Mouse (Mus musculus): ENCODE measurements around the gene Anapc2.
"Not testable (repeated sequence)": the region's sequence is repeated elsewhere in the genome, so short reads cannot be mapped to it uniquely, and the experiment has no call there.

The Anapc2 gene

GRCm38 (mm10) chr2:25241438-25241775, 30.9 kb upstream of the Anapc2 start:
- DNase-seq, result no peak

GRCm38 (mm10) chr2:25242101-25242506, 30.2 kb upstream of the Anapc2 start, which contains the start of the genes Rnf208 and Cysrt1:
Rnf208 (plus strand) TSS chr2:25242255.
Cysrt1 (minus strand) TSS chr2:25242452.
- DNase-seq, result no peak

- DNase-seq, result no peak
Measured at GRCm38 (mm10) chr2:25243342-25243741, 28.9 kb upstream of the Anapc2 start.

GRCm38 (mm10) chr2:25244144-25244543, 28.1 kb upstream of the Anapc2 start:
- DNase-seq, result no peak

- peak; percentile 53 for DNase-seq
Measured at GRCm38 (mm10) chr2:25246183-25247072, 25.9 kb upstream of the Anapc2 start, which contains the start of gene AL732309.1. AL732309.1 (minus strand) TSS chr2:25246863.

- peak; percentile 57 for DNase-seq
Measured at GRCm38 (mm10) chr2:25252331-25252730, 19.9 kb upstream of the Anapc2 start.

- peak; percentile 93 for DNase-seq
Measured at GRCm38 (mm10) chr2:25255284-25255779, 16.9 kb upstream of the Anapc2 start, which contains the start of gene Tmem203. Tmem203 (plus strand) TSS chr2:25255439.

- DNase-seq, result peak; percentile 77
Measured at GRCm38 (mm10) chr2:25256443-25257109, 15.7 kb upstream of the Anapc2 start.

GRCm38 (mm10) chr2:25257250-25257649, 15.0 kb upstream of the Anapc2 start:
- DNase-seq, result not testable (repeated sequence)

- no peak for DNase-seq
Measured at GRCm38 (mm10) chr2:25258887-25259286, 13.4 kb upstream of the Anapc2 start.

GRCm38 (mm10) chr2:25261870-25262269, 10.4 kb upstream of the Anapc2 start:
- no peak for DNase-seq

GRCm38 (mm10) chr2:25262291-25262767, 9.9 kb upstream of the Anapc2 start, which contains the start of gene Tprn:
Tprn (plus strand) TSS chr2:25262618.
- peak; percentile 99 for DNase-seq

- no peak for DNase-seq
Measured at GRCm38 (mm10) chr2:25262795-25263622, 9.3 kb upstream of the Anapc2 start.

GRCm38 (mm10) chr2:25263623-25264285, 8.5 kb upstream of the Anapc2 start:
- DNase-seq, result no peak

GRCm38 (mm10) chr2:25264286-25264660, 8.0 kb upstream of the Anapc2 start:
- DNase-seq, result no peak

GRCm38 (mm10) chr2:25264851-25265250, 7.4 kb upstream of the Anapc2 start:
- no peak for DNase-seq

GRCm38 (mm10) chr2:25265897-25266656, 6.2 kb upstream of the Anapc2 start:
- DNase-seq, result peak; percentile 49

GRCm38 (mm10) chr2:25266720-25267119, 5.6 kb upstream of the Anapc2 start:
- DNase-seq, result peak; percentile 44

GRCm38 (mm10) chr2:25267241-25267640, 5.0 kb upstream of the Anapc2 start:
- no peak for DNase-seq

- DNase-seq, result no peak
Measured at GRCm38 (mm10) chr2:25267746-25268309, 4.5 kb upstream of the Anapc2 start.

GRCm38 (mm10) chr2:25272515-25272914, 237 bp downstream of the Anapc2 start:
- no peak for DNase-seq
